Mouse (Mus musculus) limb, embryonic 13.5 days (tissue): ENCODE results near the gene Topaz1. TPM values are rescaled to one million over a fixed set of nuclear protein-coding genes. Genes with fewer than 3 reads are reported as not detected.

Experiments
- ATAC-seq: fragments of 200-750 bp; cut with Nextera tagmentation; 2 replicates; pipeline ENCODE4 v1.8.0; 2017; ENCODE audit warnings: low read depth, moderate number of reproducible peaks, moderate TSS enrichment; ENCODE audit not compliant: low FRiP score
- H3K27ac ChIP-seq: fragments of 300-500 bp; sonication (generic); 2 replicates; pipeline ENCODE4 v1.5.1; 2015; ENCODE audit warnings: inconsistent platforms, mild to moderate bottlenecking, moderate library complexity
- H3K27me3 ChIP-seq: fragments of 300-500 bp; sonication (generic); 2 replicates; pipeline ENCODE4 v1.6.1; 2015; ENCODE audit warnings: mild to moderate bottlenecking, inconsistent platforms
- H3K36me3 ChIP-seq: fragments of 300-500 bp; sonication (generic); 2 replicates; pipeline ENCODE4 v1.6.1; 2015; ENCODE audit warnings: inconsistent platforms, mild to moderate bottlenecking, moderate library complexity
- H3K4me1 ChIP-seq: fragments of 300-500 bp; sonication (generic); 2 replicates; pipeline ENCODE4 v1.6.1; 2015; ENCODE audit warnings: inconsistent platforms
- H3K4me2 ChIP-seq: fragments of 300-500 bp; sonication (generic); replicated peaks from 2 replicates; pipeline ENCODE4 v1.6.1; 2015; ENCODE audit warnings: inconsistent platforms, mild to moderate bottlenecking, moderate library complexity
- H3K4me3 ChIP-seq: fragments of 300-500 bp; sonication (generic); 2 replicates; pipeline ENCODE4 v1.5.1; 2015; ENCODE audit warnings: moderate library complexity, mild to moderate bottlenecking, inconsistent platforms
- H3K9ac ChIP-seq: fragments of 300-500 bp; sonication (generic); 2 replicates; pipeline ENCODE4 v1.6.1; 2015; ENCODE audit warnings: mild to moderate bottlenecking, inconsistent platforms
- H3K9me3 ChIP-seq: fragments of 300-500 bp; sonication (generic); 2 replicates; pipeline ENCODE4 v1.6.1; 2016; ENCODE audit warnings: inconsistent platforms
- WGBS: fragments of 180-500 bp; shearing (Covaris S2); methylation state at CpG from one replicate; pipeline ENCODE4 v1.1.7; 2015; 5-methylcytosine and 5-hydroxymethylcytosine counted together
- polyA plus RNA-seq: library from polyadenylated mRNA; unstranded; fragments of >200 nt; fragmentation: Nextera tagmentation; extraction: Ambion mirVana; gene quantifications from 2 replicates; pipeline ENCODE4 v1.2.1, GENCODE M21; 2015

Topaz1 gene
- polyA plus RNA-seq, 1 experiment from 2014 or later = not detected

- no peaks in the 10 kb centered on the region for H3K4me1 ChIP-seq
- 24% methylated on average over 4 of the region's 4 CpGs for WGBS
- H3K9me3 ChIP-seq = no peaks in the 10 kb centered on the region
- no peaks in the 10 kb centered on the region for H3K36me3 ChIP-seq
- H3K27me3 ChIP-seq = peaks cover 8% of the 10 kb centered on the region; the same call in 1 of the 2 replicates
- no peak for ATAC-seq
- no peak overlapping the region for H3K4me2 ChIP-seq
- no peak overlapping the region for H3K27ac ChIP-seq
- no peak overlapping the region for H3K4me3 ChIP-seq
- no peak overlapping the region for H3K9ac ChIP-seq
Observed at GRCm38 (mm10) chr9:122736742-122737141, 10.4 kb upstream of the Topaz1 start.

GRCm38 (mm10) chr9:122745879-122746278, 1.3 kb upstream of the Topaz1 start:
- 72% methylated on average over 1 of the region's 1 CpGs for WGBS
- Histone ChIP-seq H3K9ac (no peak overlapping the region), H3K4me2 (no peak overlapping the region), H3K4me1 (no peaks in the 10 kb centered on the region), H3K4me3 (no peak overlapping the region), H3K36me3 (no peaks in the 10 kb centered on the region), H3K27ac (no peak overlapping the region), H3K9me3 (no peaks in the 10 kb centered on the region), H3K27me3 (peaks cover 7% of the 10 kb centered on the region; the same call in 1 of the 2 replicates)
- no peak for ATAC-seq

GRCm38 (mm10) chr9:122757614-122758013, 10.5 kb downstream of the Topaz1 start:
- Histone ChIP-seq H3K36me3 (no peaks in the 10 kb centered on the region), H3K9me3 (no peaks in the 10 kb centered on the region), H3K27me3 (no peaks in the 10 kb centered on the region), H3K4me2 (no peak overlapping the region), H3K27ac (no peak overlapping the region), H3K4me1 (no peaks in the 10 kb centered on the region), H3K4me3 (no peak overlapping the region), H3K9ac (no peak overlapping the region)
- ATAC-seq = no peak
- 59% methylated on average over 2 of the region's 2 CpGs for WGBS

GRCm38 (mm10) chr9:122760111-122760510, 13.0 kb downstream of the Topaz1 start:
- no peak overlapping the region for H3K4me2 ChIP-seq
- H3K9ac ChIP-seq = no peak overlapping the region
- ATAC-seq = no peak
- H3K4me1 ChIP-seq = no peaks in the 10 kb centered on the region
- no peaks in the 10 kb centered on the region for H3K27me3 ChIP-seq
- no peak overlapping the region for H3K27ac ChIP-seq
- no peaks in the 10 kb centered on the region for H3K36me3 ChIP-seq
- no peaks in the 10 kb centered on the region for H3K9me3 ChIP-seq
- no peak overlapping the region for H3K4me3 ChIP-seq

- H3K9me3 ChIP-seq = no peaks in the 10 kb centered on the region
- no peak overlapping the region for H3K4me3 ChIP-seq
- WGBS = 77% methylated on average over 5 of the region's 5 CpGs
Observed at GRCm38 (mm10) chr9:122785231-122785630, 38.1 kb downstream of the Topaz1 start.

GRCm38 (mm10) chr9:122786534-122786933, 39.4 kb downstream of the Topaz1 start:
- WGBS = 93% methylated on average over 1 of the region's 1 CpGs
- Histone ChIP-seq H3K4me2 (no peak overlapping the region), H3K27ac (no peak overlapping the region), H3K27me3 (no peaks in the 10 kb centered on the region; the same call in 1 of the 2 replicates), H3K4me1 (no peaks in the 10 kb centered on the region), H3K9me3 (no peaks in the 10 kb centered on the region), H3K36me3 (no peaks in the 10 kb centered on the region), H3K4me3 (no peak overlapping the region), H3K9ac (no peak overlapping the region)
- ATAC-seq = no peak

More at GRCm38 (mm10) chr9:122785231-122785630, 38.1 kb downstream of the Topaz1 start:
- ATAC-seq = no peak
- Histone ChIP-seq H3K9ac (no peak overlapping the region), H3K27ac (no peak overlapping the region), H3K4me1 (no peaks in the 10 kb centered on the region), H3K36me3 (no peaks in the 10 kb centered on the region), H3K4me2 (no peak overlapping the region), H3K27me3 (no peaks in the 10 kb centered on the region; the same call in 1 of the 2 replicates)

GRCm38 (mm10) chr9:122805053-122805844, 58.1 kb downstream of the Topaz1 start, which contains the start of gene Tcaim:
Gene Tcaim (plus strand): TSS chr9:122805539.
- H3K9me3 ChIP-seq = no peaks in the 10 kb centered on the region
- no peaks in the 10 kb centered on the region for H3K27me3 ChIP-seq
- peaks cover 10% of the 10 kb centered on the region for H3K4me1 ChIP-seq
- peak within 1 kb of the TSS; percentile 60 for H3K4me3 ChIP-seq
- H3K9ac ChIP-seq = peak within 1 kb of the TSS; percentile 77
- ATAC-seq = peak; percentile 99
- H3K36me3 ChIP-seq = peaks cover 5% of the 10 kb centered on the region
- peak within 1 kb of the TSS; percentile 84 for H3K27ac ChIP-seq
- peak within 1 kb of the TSS; percentile 91 for H3K4me2 ChIP-seq
- WGBS = 7% methylated on average over 42 of the region's 42 CpGs

GRCm38 (mm10) chr9:122805845-122806341, 58.7 kb downstream of the Topaz1 start:
- WGBS = 10% methylated on average over 10 of the region's 10 CpGs
- H3K36me3 ChIP-seq = peaks cover 5% of the 10 kb centered on the region

GRCm38 (mm10) chr9:122807186-122807585, 60.0 kb downstream of the Topaz1 start:
- no peak for ATAC-seq
- WGBS = 88% methylated on average over 2 of the region's 2 CpGs
- no peaks in the 10 kb centered on the region for H3K9me3 ChIP-seq

More at GRCm38 (mm10) chr9:122805845-122806341, 58.7 kb downstream of the Topaz1 start:
- ATAC-seq = no peak
- Histone ChIP-seq H3K9me3 (no peaks in the 10 kb centered on the region), H3K27me3 (no peaks in the 10 kb centered on the region), H3K4me3 (peak overlapping the region; percentile 60), H3K9ac (peak overlapping the region; percentile 77), H3K4me2 (peak overlapping the region; percentile 91), H3K27ac (peak overlapping the region; percentile 84; the same call in 1 of the 2 replicates), H3K4me1 (peaks cover 10% of the 10 kb centered on the region)

GRCm38 (mm10) chr9:122810212-122810611, 63.1 kb downstream of the Topaz1 start:
- Histone ChIP-seq H3K4me3 (no peak overlapping the region), H3K4me1 (peaks cover 10% of the 10 kb centered on the region), H3K27ac (no peak overlapping the region), H3K27me3 (no peaks in the 10 kb centered on the region), H3K4me2 (no peak overlapping the region), H3K9ac (no peak overlapping the region), H3K36me3 (peaks cover 25% of the 10 kb centered on the region), H3K9me3 (no peaks in the 10 kb centered on the region)
- WGBS = 87% methylated on average over 3 of the region's 3 CpGs
- no peak for ATAC-seq

More at GRCm38 (mm10) chr9:122807186-122807585, 60.0 kb downstream of the Topaz1 start:
- Histone ChIP-seq H3K4me2 (no peak overlapping the region), H3K27me3 (no peaks in the 10 kb centered on the region), H3K4me3 (no peak overlapping the region), H3K4me1 (peaks cover 10% of the 10 kb centered on the region), H3K27ac (no peak overlapping the region), H3K36me3 (peaks cover 10% of the 10 kb centered on the region), H3K9ac (no peak overlapping the region)

- no peaks in the 10 kb centered on the region for H3K4me1 ChIP-seq
- no peak for ATAC-seq
- no peak overlapping the region for H3K27ac ChIP-seq
- 89% methylated on average over 5 of the region's 5 CpGs for WGBS
- H3K27me3 ChIP-seq = no peaks in the 10 kb centered on the region
- H3K9ac ChIP-seq = no peak overlapping the region
- no peaks in the 10 kb centered on the region for H3K9me3 ChIP-seq
- H3K36me3 ChIP-seq = peaks cover 29% of the 10 kb centered on the region
- no peak overlapping the region for H3K4me3 ChIP-seq
- no peak overlapping the region for H3K4me2 ChIP-seq
Observed at GRCm38 (mm10) chr9:122812386-122812785, 65.2 kb downstream of the Topaz1 start.

GRCm38 (mm10) chr9:122814775-122815174, 67.6 kb downstream of the Topaz1 start:
- 98% methylated on average over 2 of the region's 2 CpGs for WGBS
- Histone ChIP-seq H3K27me3 (no peaks in the 10 kb centered on the region), H3K9ac (no peak overlapping the region), H3K36me3 (peaks cover 24% of the 10 kb centered on the region), H3K27ac (no peak overlapping the region), H3K4me2 (no peak overlapping the region), H3K4me3 (no peak overlapping the region), H3K4me1 (no peaks in the 10 kb centered on the region), H3K9me3 (no peaks in the 10 kb centered on the region)
- ATAC-seq = no peak
